Mouse (Mus musculus) megakaryocyte, adult 5-6 weeks (primary cell): ENCODE measurements at regions not wholly inside any gene's neighbourhood (a gene's known extent, or its start where the extent isn't known, plus 50 kb on each side); places are given as distances from the start of the nearest gene placed in this dataset.

Experiments used
- ATAC-seq: 2 replicates; pipeline ENCODE4 v1.8.0; 2016; ENCODE audit warnings: mild to moderate bottlenecking, inconsistent platforms; ENCODE audit not compliant: poor library complexity, severe bottlenecking

- no peak for ATAC-seq
These were observed 53.8 kb upstream of the Sept5 start for GRCm38 (mm10) chr16:18683556-18683955.

- no peak for ATAC-seq
These were observed 56.4 kb upstream of the Sept5 start for GRCm38 (mm10) chr16:18686044-18686761.

GRCm38 (mm10) chr16:18686916-18687315 is 57.2 kb upstream of the Sept5 start:
- ATAC-seq, result peak; percentile 97

- ATAC-seq, result peak; percentile 82
These were observed 57.6 kb upstream of the Sept5 start for GRCm38 (mm10) chr16:18687367-18687766.

- no peak for ATAC-seq
These were observed 65.8 kb upstream of the Sept5 start for GRCm38 (mm10) chr16:18695596-18695995.

- ATAC-seq, result peak; percentile 64; the same call in 1 of the 2 replicates
These were observed 66.5 kb upstream of the Sept5 start for GRCm38 (mm10) chr16:18696074-18696819.

GRCm38 (mm10) chr16:18696820-18697168 is 67.0 kb upstream of the Sept5 start:
- no peak for ATAC-seq

GRCm38 (mm10) chr16:18704126-18704525 is 72.5 kb upstream of the Cldn5 start:
- no peak for ATAC-seq

GRCm38 (mm10) chr16:18705028-18705648 is 71.5 kb upstream of the Cldn5 start:
- no peak for ATAC-seq

GRCm38 (mm10) chr16:18711637-18712125 is 65.0 kb upstream of the Cldn5 start:
- no peak for ATAC-seq

GRCm38 (mm10) chr16:18713017-18713416 is 63.6 kb upstream of the Cldn5 start:
- ATAC-seq, result no peak

- ATAC-seq, result no peak
These were observed 61.3 kb upstream of the Cldn5 start for GRCm38 (mm10) chr16:18715381-18715780.

- ATAC-seq, result no peak
These were observed 58.6 kb upstream of the Cldn5 start for GRCm38 (mm10) chr16:18718040-18718439.

GRCm38 (mm10) chr16:18720433-18721233 is 56.0 kb upstream of the Cldn5 start:
- ATAC-seq, result no peak

- ATAC-seq, result no peak
These were observed 53.3 kb upstream of the Cldn5 start for GRCm38 (mm10) chr16:18723186-18723843.

- no peak for ATAC-seq
These were observed 52.8 kb upstream of the Cldn5 start for GRCm38 (mm10) chr16:18723874-18724273.

GRCm38 (mm10) chr16:18724706-18725105 is 51.9 kb upstream of the Cldn5 start:
- no peak for ATAC-seq
